8 mouse cellular contexts compared by ENCODE assay signal in genomic region chr2:90848331-90848730, GRCm38 (mm10). TPM values are rescaled to one million over a fixed set of nuclear protein-coding genes. Genes with fewer than 3 reads are reported as not detected.
A peak's percentile ranks its signal among the peaks of the same experiment; 100 is the strongest.
DNase-seq lines count a peak whose midpoint lies in the region; ATAC-seq lines count a peak whose summit lies in the region.

No protein-coding gene starts in this region.

- ATAC-seq in megakaryocyte, adult 5-6 weeks (ENCODE audit: poor library complexity, severe bottlenecking), result no peak
- no peak for ATAC-seq in heart, embryonic 14.5 days (ENCODE audit: insufficient number of reproducible peaks, insufficient read depth, low FRiP score, low read depth)
- ATAC-seq in liver, embryonic 15.5 days (ENCODE audit: insufficient read depth), result no peak

- peaks cover 43% of the 10 kb centered on the region for H3K36me3 ChIP-seq in megakaryocyte, embryonic 14.5 days (replicated peaks; ENCODE audit: low read length)
- peaks cover 40% of the 10 kb centered on the region for H3K36me3 ChIP-seq in heart, embryonic 14.5 days (ENCODE audit: control insufficient read depth, insufficient read depth, low read length)
- peaks cover 37% of the 10 kb centered on the region for H3K36me3 ChIP-seq in liver, embryonic 15.5 days (replicated peaks)

- 88% methylated on average over 5 of the region's 5 CpGs for WGBS in heart, embryonic 14.5 days
- 85% methylated on average over 5 of the region's 5 CpGs for WGBS in liver, embryonic 15.5 days (ENCODE audit: insufficient replicate concordance)

- peak overlapping the region; percentile 95 for H3K9ac ChIP-seq in heart, embryonic 14.5 days (ENCODE audit: low read length)
- H3K9ac ChIP-seq in liver, embryonic 15.5 days, result no peak overlapping the region

- peaks cover 33% of the 10 kb centered on the region for H3K4me1 ChIP-seq in megakaryocyte, embryonic 14.5 days
- peaks cover 5 to 20% of the 10 kb centered on the region in 2 experiments for H3K4me1 ChIP-seq in heart, embryonic 14.5 days (ENCODE audit: control insufficient read depth in 2 of 2, insufficient read depth in 2 of 2, low read length in 2 of 2)
- peaks cover 30% of the 10 kb centered on the region for H3K4me1 ChIP-seq in liver, embryonic 15.5 days (replicated peaks)

- H3K27me3 ChIP-seq in megakaryocyte, embryonic 14.5 days (replicated peaks), result no peaks in the 10 kb centered on the region
- H3K27me3 ChIP-seq in heart, embryonic 14.5 days (ENCODE audit: control insufficient read depth, insufficient read depth, low read length), result no peaks in the 10 kb centered on the region
- H3K27me3 ChIP-seq in liver, embryonic 15.5 days, result no peaks in the 10 kb centered on the region

- peak overlapping the region; percentile 81 for H3K4me2 ChIP-seq in heart, embryonic 14.5 days (ENCODE audit: low read length)
- peak overlapping the region; percentile 89 for H3K4me2 ChIP-seq in liver, embryonic 15.5 days

- H3K4me3 ChIP-seq in megakaryocyte, embryonic 14.5 days (replicated peaks), result peak overlapping the region; percentile 17
- H3K4me3 ChIP-seq in heart, embryonic 14.5 days (ENCODE audit: control insufficient read depth in 1 of 2, insufficient read depth in 1 of 2, low read depth in 1 of 2, low read length in 2 of 2), result peak overlapping the region in 1 of 2 experiments; percentile 96; a peak in 2 of 4 replicates
- H3K4me3 ChIP-seq in liver, embryonic 15.5 days (replicated peaks), result peak overlapping the region; percentile 86

- H3K9me3 ChIP-seq in megakaryocyte, embryonic 14.5 days, result no peaks in the 10 kb centered on the region
- H3K9me3 ChIP-seq in heart, embryonic 14.5 days (ENCODE audit: control insufficient read depth, low read length), result no peaks in the 10 kb centered on the region
- no peaks in the 10 kb centered on the region for H3K9me3 ChIP-seq in liver, embryonic 15.5 days (replicated peaks)

- no peak overlapping the region for H3K27ac ChIP-seq in heart, embryonic 14.5 days (replicated peaks in 1 of 2; ENCODE audit: control insufficient read depth in 1 of 2, insufficient read depth in 1 of 2, low read depth in 2 of 2, low read length in 2 of 2)
- H3K27ac ChIP-seq in liver, embryonic 15.5 days (replicated peaks), result no peak overlapping the region

- DNase-seq in spleen, adult 12 weeks (ENCODE audit: low spot score), result no peak
- no peak for DNase-seq in layer of hippocampus, adult 9-11 months
- DNase-seq in kidney, postnatal 14 days, result no peak
- DNase-seq in urinary bladder, postnatal 4 days (ENCODE audit: low spot score in 2 of 2), result no peak

RNA-seq across cellular contexts. Expression of gene Mtch2, which starts 1.4 kb away (rescaled TPM):
- 6.1 and 10.1 TPM in 2 replicates for polyA plus RNA-seq in megakaryocyte, embryonic 14.5 days (2012; ENCODE audit: insufficient read depth, low replicate concordance)
- total RNA-seq in megakaryocyte, adult 5-6 weeks (2015), result 130 and 138 TPM in 2 replicates
- total RNA-seq in megakaryocyte, adult 5-6 weeks (2017), result 129 and 168 TPM in 2 replicates
- polyA plus RNA-seq in heart, embryonic 14.5 days (2014; fragmentation: Nextera tagmentation; extraction: Ambion mirVana), result 277 and 286 TPM in 2 replicates
- polyA plus RNA-seq in liver, embryonic 15.5 days (2015; fragmentation: Nextera tagmentation; extraction: Ambion mirVana), result 114 and 116 TPM in 2 replicates

RNA-seq across cellular contexts. Expression of gene C1qtnf4, which starts 37.3 kb away (rescaled TPM):
- polyA plus RNA-seq in megakaryocyte, embryonic 14.5 days (2012; ENCODE audit: insufficient read depth, low replicate concordance), result 0.18 TPM in 1 of 2 replicates, not detected in the other
- total RNA-seq in megakaryocyte, adult 5-6 weeks (2015), result not detected in 2 replicates
- total RNA-seq in megakaryocyte, adult 5-6 weeks (2017), result not detected in 2 replicates
- 19.4 and 22.2 TPM in 2 replicates for polyA plus RNA-seq in heart, embryonic 14.5 days (2014; fragmentation: Nextera tagmentation; extraction: Ambion mirVana)
- polyA plus RNA-seq in liver, embryonic 15.5 days (2015; fragmentation: Nextera tagmentation; extraction: Ambion mirVana), result 1.9 and 2.0 TPM in 2 replicates

RNA-seq across cellular contexts. Expression of gene Kbtbd4, which starts 56.2 kb away (rescaled TPM):
- 2.4 and 5.0 TPM in 2 replicates for polyA plus RNA-seq in megakaryocyte, embryonic 14.5 days (2012; ENCODE audit: insufficient read depth, low replicate concordance)
- total RNA-seq in megakaryocyte, adult 5-6 weeks (2015), result 9.1 and 11.3 TPM in 2 replicates
- 9.3 and 14.1 TPM in 2 replicates for total RNA-seq in megakaryocyte, adult 5-6 weeks (2017)
- 20.6 and 24.8 TPM in 2 replicates for polyA plus RNA-seq in heart, embryonic 14.5 days (2014; fragmentation: Nextera tagmentation; extraction: Ambion mirVana)
- polyA plus RNA-seq in liver, embryonic 15.5 days (2015; fragmentation: Nextera tagmentation; extraction: Ambion mirVana), result 16.1 and 17.6 TPM in 2 replicates

RNA-seq across cellular contexts. Expression of gene Ndufs3, which starts 56.3 kb away (rescaled TPM):
- 16.0 and 56.8 TPM in 2 replicates for polyA plus RNA-seq in megakaryocyte, embryonic 14.5 days (2012; ENCODE audit: insufficient read depth, low replicate concordance)
- 113 and 119 TPM in 2 replicates for total RNA-seq in megakaryocyte, adult 5-6 weeks (2015)
- 61.6 and 70.9 TPM in 2 replicates for total RNA-seq in megakaryocyte, adult 5-6 weeks (2017)
- 410 and 423 TPM in 2 replicates for polyA plus RNA-seq in heart, embryonic 14.5 days (2014; fragmentation: Nextera tagmentation; extraction: Ambion mirVana)
- 134 and 136 TPM in 2 replicates for polyA plus RNA-seq in liver, embryonic 15.5 days (2015; fragmentation: Nextera tagmentation; extraction: Ambion mirVana)

Comparison
In these comparisons a context has a peak if more than half of its experiments do, and no peak if none do; other contexts are left out.
1. RNA of gene Mtch2, which starts 1.4 kb away (polyA plus RNA-seq): 277 to 286 TPM in heart, embryonic 14.5 days and 114 to 116 TPM in liver, embryonic 15.5 days; 6.1 to 10.1 TPM in megakaryocyte, embryonic 14.5 days; every median in the first group is over 10 times any median in the second.